Mouse (Mus musculus): ENCODE measurements at regions not wholly inside any gene's neighbourhood (a gene's known extent, or its start where the extent isn't known, plus 50 kb on each side); places are given as distances from the start of the nearest gene placed in this dataset.
A peak's percentile ranks its signal among the peaks of the same experiment; 100 is the strongest.

DNA sequence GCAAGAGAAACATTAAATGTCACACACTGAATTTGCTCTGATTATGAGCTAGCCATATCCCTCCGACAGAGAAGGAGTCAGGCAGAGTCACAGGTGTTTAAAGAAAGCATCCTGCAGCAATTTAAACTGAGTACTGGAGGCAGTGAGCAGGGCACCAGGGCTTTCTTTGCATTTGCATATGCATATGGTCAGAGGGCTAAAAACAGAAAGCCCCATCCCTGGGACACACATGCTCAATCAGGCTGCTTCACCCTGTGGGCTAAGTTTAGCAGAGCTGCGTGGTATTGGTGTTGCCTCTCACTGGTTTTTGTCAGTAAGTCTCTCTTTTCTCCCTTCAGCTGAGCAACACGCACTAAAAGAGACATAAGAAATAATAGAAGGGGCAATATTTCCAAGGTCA lies 289.9 kb upstream of the Rps6ka3 start:
- peak; percentile 59 for DNase-seq

DNA sequence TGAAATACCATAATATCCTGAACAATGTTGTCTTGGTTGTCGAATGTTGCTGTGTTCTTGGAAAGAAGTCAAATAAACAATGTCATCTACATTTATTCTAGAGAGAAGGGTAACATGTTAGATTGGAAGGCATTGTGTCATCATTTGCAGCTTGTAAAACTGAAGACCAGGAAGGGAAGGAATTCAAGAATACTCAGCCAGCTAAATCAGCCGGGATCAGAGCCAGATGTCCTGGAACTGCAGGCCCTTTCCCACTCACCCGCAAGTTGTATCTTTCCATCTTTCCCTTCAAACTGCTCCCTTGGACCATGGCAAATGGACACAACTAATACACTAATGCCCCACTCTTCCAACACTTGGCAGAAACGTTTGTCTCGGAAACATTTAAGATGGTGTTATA lies 288.7 kb upstream of the Rps6ka3 start:
- peak; percentile 71 for DNase-seq

DNA sequence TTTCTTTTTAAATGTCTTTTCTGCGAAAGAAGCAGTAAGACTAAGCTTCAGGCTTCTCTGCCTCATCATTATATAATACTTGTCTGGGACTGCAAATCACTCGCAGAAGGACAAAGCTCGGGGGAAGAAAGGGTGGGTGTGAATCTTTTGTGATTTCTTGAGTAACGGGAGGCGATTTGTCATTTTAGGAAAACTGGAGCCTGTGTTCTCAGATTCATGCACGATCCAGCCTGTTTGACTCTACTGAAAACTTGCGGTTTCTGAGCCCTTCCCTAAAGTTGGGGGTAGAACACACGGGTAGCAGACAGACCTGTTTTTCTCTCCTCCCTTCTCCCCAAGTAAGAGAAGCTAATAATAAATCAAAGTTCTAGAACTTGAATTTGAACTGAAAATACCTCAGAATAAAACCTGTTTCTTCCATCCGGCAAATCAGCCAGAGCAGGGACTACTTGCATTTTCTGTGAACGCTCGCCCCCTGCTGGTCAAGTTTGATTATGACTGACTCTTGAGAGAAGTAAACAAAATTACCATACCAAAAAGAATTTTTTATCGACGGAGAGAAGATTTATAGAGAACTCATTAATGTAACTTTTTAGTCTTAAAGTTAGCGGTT lies 288.2 kb upstream of the Rps6ka3 start:
- DNase-seq = peak; percentile 71

DNA sequence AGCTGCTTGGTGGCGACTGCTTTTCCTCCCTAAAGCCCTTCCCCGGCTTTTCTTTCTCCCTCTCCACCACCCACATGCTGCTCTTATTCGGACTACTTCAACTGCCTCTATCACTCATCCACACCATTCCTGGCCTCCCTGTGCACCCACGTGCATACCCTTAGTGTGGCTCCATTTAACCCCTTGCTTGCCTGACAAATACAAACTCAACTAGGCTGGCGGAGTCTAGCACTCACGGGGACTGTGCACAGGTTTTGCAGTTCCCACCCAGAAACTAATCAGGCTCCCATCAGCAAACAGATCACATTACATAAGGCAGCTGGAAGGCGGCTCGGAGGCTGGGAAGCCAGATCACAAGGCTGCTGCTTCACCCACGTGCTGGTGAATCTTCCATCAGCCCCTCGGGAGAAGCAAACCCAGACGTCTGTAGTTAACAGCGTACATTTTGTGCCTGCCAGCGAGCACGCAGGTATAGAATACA lies 287.0 kb upstream of the Rps6ka3 start:
- peak; percentile 76 for DNase-seq

DNA sequence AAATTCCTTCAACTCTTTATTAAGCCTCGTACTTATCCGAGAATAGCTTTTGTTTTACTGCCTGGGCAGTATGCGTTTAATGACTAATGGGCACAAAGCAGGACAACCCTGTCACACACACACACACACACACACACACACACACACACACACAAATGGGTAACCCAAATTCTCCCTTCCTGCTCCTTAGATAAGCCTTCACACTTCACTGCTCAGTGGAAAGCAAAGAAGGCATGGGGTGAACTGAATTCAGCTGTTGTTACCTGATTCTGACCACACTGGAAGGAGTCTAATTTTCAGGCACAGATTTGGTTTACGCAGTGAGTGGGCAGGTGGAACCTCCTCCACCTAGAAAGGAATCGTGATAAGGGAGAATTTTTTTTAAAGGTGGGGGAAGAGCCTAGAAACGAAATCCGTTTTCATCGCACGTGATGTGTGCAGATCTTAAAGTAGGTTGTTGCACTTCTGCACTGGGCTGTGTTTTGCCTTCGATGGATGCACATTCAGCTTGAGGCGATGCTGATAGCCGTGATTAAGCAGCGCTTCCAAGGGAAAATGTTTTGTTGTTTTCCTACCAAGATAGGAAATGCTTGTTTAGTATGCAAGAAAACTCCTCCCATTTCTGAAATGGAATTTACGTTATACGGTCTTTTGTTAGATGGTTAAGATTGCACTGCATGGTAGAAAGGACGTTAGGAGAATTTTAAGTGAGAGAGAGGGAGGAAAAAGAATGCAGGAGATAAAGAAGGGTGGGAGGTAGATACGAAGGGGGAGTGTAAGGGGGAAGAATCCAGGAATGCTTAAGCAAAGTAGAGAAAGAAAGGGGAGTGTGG lies 286.2 kb upstream of the Rps6ka3 start:
- DNase-seq = peak; percentile 37

DNA sequence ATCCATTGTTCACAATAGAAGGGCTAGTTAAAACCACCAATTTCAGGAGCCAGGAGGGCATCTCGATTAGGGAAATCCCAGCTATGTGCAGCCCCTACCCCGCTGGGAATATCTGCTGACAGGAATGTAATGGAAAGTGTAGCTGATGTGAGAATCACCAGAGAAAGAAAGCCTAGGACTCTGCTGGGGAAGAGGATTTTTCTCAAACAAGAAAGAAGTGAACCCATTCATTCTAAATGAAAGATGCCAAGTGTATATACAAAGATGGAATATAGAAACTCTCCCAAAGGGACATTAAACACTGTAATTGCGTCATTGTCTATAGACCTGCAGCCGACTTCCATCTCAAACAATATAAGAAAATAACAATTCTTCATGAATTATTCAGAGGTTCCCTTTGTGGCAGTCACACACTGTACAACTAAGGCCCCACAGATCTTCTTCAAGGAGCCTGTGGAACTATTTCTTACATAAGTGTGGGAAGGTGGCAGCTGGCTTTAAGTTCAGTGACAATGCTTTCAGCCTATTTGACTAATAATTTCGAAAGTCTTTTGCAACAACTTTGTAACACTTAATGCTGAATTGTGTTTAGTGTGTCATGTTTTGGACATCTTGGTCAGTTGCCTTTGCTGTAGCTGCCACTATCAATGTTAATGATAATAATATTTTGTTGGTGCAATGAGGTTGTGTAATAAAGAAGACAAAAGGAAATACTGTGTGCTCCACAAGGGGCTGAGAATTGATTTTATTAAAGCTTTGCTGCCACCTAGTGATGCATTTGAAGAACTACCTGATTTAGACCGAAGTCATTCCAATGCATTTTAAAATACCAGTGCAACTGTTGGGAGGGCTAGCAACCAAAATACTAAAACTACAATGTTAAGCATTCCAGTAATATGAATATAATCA lies 285.4 kb upstream of the Rps6ka3 start:
- DNase-seq = peak; percentile 12

DNA sequence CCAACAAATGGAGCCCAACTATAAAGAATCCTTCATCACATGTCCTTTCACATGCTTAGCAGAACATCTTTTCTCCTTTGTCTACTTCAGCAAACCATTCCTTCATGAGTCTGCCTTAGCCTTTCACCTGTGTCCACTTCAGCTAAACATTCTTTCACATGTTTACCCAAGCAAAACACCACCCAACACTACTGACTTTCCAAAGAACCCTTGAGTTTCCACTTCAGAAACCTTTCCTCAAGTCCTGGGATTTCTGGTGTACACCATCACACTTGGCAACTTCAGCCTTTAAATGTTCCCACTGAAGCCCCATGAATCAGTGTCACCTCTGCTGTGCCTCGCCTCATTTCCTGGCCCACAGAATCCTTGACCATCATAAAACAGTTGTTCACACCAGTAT lies 278.2 kb upstream of the Rps6ka3 start:
- no peak for DNase-seq

DNA sequence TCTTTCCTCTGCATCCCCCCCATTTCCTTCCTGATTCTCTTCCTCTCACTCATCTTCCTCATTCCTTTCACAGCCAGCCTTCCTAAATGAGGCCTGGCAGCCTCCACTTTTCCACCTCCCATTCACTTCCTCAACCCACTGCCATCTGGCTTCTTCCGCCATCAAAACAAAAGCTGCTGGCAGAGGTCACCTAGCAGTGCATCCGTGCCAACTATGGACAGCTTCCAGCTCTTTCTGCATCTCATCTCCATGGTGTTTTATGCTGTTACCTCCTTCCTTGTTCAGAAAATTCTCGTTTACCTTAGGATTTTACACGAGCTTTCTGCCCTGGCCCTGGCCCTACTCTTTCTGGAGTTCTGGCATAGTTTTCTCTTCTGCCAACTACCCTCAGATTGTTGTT lies 262.9 kb upstream of the Rps6ka3 start:
- peak; percentile 90 for DNase-seq

DNA sequence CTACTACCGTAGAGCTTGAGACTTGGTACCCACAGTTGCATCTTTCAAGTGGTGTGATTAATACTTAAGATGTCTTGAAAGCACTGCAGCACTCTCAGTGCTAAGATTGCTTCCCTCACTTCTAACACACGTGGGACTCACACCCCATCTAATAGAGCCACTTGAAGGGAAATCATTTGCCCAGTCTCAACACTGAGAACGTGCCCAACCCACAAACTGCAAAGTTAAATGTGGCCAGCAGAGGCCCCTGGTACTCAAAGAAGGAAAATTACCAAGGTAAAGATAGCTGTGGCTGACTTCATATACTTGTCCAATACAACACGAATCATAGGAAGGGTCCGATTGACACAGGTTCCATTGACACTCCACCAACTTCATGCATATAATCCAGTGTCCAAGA lies 238.4 kb upstream of the Rps6ka3 start:
- DNase-seq = peak; percentile 10

DNA sequence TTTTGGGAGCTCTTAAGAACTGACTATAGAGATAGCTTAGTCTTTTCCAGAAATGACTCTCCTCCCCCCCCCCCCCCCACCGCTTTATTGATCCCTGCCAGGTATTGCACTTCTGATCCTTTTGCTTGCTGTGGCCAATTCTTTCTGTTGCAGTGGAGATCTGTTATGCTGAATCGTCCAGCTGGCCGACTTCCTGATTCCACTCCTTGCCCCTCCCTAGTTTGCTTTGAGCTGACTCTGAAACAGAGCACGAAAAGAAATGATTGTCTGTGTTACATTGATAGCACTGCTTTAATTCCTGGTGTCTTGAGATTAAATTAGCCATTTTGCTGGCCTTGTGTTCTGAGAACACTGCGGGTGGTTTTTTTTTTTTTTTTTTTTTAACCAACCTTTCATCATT lies 233.5 kb upstream of the Rps6ka3 start:
- DNase-seq = peak; percentile 23

DNA sequence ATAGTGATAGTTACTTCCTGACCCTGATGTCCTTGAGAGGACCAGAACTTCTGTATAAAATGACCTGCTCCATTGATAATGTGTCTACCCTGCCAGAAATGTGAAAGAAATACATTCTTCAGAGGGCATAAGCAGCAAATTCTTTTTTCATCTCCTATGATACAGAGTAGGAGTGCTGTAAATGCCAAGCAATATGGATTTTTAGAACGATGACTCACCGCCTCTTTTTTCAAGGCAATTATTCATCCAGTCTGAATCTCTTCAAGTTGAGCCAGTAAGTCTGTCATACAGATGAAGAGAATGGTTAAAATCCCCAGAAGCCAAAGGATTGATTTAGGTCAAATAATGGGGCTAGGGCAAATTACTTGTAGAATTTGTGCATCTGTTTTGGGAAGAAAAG lies 225.4 kb upstream of the Rps6ka3 start:
- no peak for DNase-seq

DNA sequence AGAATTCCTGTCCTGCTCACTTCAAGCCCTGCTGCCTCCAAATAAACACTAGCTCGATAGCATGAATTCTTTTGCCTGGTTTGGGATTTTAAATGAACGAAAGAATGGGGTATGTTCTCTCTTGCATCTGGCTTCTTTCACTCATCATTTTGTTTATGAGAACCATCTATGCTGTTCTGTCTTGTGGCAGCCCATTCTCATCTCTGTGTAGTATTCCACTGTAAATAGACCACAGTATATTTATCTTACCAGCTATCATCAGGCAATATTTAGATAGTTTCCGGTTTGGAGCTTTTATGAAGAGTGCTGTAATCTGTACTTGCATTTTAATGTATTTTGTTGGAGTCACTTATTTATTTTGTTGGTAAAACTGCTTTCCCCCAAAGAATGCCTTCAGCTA lies 222.4 kb upstream of the Rps6ka3 start:
- DNase-seq = no peak

DNA sequence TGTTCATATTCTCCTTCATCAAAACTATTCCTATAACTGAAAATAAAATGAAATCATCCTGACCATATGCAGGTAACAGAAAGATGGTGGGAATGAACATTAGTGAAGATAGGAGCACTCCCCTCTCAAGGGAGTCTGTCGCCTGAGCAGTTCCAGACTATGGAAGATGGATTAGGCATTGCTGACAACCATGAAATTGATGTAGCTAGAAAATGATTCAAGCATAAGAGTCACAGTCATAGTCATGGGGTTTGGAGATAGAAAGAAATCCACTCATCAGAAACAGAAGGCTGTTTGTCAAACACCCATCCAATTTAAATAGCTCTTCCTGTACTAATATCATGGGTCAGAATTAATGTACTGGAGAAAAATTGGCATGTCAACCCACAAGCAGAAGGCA lies 191.2 kb upstream of the Rps6ka3 start:
- no peak for DNase-seq

DNA sequence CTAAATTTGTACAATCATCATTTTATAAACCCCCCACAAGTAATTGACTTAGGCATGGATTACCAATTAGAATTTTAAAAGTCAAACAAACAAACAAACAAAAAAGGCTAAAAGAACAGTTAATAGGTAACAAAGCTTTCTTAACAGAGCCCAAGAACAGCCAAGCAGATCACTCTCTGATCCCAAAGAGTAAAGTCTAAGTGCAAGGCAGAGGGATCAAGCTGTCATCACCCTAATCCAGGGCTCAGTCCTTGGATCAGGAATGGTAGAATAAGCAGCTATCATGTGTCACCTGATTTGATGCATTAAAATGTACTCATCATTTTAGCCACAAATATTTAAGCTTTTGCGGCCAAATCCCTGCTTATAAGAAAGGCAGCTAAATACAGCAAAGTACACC lies 183.8 kb upstream of the Rps6ka3 start:
- DNase-seq = no peak

DNA sequence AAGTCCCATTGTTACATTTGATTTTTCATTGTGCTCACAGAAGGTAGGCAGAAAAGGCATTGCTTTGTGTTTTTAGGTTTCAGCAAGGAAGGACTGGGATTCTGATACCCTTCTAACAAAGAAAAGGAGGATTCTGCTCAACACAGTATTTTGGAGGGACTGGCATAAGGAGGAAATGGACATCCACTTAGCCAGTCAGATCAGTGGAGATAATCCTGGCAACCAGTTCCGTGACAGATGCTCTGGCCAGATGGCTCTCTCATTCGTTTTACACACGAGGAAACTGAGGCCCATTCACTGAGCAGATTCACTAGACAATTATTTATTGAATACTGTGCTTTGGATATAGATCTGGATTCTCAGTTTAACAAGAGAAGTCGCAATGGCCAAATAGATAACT lies 178.2 kb upstream of the Rps6ka3 start:
- peak; percentile 72 for DNase-seq

DNA sequence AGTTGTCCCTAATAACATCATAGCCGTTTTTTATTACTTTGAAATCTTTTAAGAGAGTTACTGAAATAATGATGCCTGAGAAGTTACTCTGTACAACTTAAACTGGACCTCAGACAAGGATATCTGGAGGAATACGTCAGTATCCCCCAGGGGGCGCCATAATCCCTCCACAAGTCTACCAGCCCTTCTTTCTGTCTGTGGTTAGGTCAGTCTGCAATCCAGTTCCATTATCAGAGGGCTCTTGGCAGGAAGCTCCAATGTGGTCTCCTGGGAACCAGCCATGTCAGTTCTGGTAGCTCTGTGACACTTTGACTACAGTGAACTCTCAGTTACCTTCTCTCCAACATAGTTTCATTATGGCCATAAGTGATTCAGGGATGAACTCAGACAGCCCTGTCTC lies 166.7 kb upstream of the Rps6ka3 start:
- DNase-seq = no peak

DNA sequence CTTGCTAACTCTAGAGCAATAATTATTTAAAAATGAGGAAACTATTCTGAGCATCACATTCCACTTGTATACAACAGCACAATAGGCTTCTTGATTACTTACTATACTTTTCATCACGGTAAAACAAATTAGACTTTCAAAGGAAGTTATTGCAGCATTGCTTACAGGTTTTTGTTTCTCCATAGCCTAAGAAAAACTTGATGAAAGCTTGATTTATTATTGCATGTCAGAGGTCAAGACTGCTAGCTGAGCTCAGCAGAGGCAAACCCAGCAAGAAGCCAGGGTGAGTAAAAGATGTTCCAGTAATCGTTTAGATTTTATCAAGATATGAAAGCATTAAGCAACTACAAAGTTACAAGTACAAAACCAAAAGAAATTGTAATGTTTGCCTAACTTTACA lies 162.2 kb upstream of the Rps6ka3 start:
- DNase-seq = no peak

DNA sequence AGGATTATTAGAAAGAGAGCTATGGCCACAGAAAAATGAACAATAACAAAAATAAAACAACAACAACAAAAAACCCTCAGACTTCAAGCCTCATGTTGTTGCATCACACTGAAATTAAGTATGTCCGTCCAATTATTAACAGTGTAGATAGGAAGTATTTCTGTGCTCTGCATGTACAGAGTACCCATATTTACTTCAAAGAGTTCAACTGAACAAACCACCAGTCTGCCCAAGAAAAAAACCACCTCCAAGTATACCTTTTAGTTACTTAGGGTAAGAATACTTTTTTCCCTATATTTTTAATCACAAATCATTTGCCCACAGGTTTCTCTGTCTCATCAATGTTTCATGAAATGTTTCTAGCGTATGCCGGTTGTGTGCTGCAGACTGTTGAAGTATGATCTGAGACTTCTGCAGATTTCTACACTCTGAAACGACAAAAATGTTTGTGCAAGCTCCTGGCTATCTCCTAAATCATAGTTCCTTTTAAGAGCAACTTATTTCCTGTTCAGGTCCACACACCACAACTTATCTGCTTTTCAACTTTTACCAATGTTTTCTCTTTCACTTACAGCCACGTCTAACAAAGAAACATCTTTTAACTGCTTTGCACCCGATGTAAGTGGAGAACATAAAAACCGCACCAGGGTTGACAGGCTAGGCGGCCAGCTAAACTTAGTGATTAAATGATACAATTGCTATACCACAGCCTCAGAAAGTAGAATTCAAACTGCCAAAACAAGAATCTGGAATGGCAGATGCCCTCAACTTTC lies 154.2 kb upstream of the Rps6ka3 start:
- DNase-seq = no peak

DNA sequence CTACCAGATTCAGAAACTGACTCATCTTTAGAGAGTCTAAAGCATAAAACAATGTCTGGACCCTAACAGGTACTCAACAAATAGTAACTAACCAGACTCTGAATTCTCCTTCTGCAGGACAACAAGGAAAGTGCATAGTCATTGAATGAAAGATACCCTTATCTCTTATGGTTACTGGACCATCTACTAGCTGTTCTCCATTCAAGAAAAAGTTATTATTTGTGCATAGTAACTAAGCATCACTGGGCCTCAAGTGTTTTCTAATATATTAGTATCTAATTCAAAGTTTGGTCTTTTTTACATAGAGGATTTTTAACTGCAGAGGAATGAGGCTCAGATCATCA lies 153.7 kb upstream of the Rps6ka3 start:
- no peak for DNase-seq

DNA sequence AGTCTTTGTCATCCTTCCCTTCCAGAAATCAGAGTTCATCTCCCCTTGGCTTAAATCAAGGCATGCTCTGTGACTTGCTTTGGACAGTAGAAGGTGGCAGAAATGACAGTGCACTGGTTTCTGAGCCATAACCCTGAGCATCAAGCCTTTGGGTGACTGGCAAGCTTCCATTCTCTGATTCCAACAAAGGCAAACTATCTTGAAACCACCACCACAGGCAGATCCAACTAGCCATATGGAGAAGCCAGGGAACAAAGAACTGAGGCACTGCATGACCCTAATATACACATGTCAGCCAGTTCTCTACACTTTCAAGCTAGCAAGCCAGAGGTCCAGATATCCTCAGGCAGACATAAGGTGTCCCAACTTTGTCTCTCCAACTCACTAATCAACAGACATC lies 151.2 kb upstream of the Rps6ka3 start:
- peak; percentile 27 for DNase-seq

DNA sequence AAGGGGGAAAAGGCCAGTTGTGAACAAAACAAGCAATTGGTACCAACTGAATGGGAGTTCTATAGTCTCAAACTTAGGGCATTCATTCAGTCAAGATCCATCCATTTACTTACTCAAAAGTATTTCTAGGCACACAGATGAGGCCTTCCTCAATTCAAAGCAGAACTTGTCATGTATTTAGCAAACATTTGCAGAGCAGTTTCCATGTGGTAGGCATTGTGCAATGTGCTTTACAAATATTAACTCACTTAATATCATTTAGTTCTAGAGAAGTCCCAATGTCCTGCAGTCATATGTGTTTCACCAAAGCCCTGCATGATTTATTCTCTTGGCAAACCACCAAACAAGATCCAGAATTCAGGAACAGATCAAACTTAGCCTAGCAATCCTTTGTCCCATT lies 148.8 kb upstream of the Rps6ka3 start:
- DNase-seq = no peak

DNA sequence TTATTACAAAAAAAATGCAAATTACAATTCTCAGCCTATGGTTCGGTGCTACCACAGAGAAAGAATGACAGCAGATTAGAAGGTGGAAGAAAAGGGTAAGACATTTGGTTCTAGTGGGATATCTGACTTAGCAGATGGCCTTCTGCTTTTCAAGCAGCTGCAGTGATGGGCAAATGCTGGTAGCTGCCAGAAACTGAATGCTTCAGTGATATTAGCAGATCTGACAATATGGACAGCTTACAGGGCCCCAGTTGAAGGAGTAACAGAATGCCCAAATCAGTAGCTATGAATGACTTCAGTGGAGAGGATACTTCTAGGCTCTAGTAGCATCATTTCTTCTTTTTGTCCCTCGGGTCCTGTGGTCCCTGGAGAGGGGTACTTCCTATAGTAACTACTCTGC lies 143.9 kb upstream of the Rps6ka3 start:
- DNase-seq = peak; percentile 45

DNA sequence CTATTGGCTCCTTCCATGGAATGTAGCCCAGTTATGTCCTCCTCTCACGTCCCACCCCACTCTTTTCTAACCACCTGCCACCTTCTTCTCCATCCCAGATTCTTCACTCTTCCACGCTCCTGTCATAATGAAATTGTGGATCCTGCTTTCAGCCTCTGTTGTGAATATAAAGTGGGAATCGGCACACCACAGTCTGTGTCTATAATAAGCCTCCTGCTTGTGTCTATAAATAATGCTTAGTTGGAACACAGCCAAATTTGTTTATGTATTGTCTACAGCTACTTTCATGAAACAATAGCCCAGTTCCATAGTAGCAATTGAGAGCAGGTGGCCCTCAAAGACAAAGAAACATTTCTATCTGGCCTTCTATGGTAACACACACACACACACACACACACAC lies 137.5 kb upstream of the Rps6ka3 start:
- no peak for DNase-seq
